Mouse (Mus musculus) kidney, postnatal 0 days (tissue): ENCODE results near the gene Ddx60. TPM values are rescaled to one million over a fixed set of nuclear protein-coding genes. Genes with fewer than 3 reads are reported as not detected.

Experiments
- ATAC-seq: fragments of 200-750 bp; cut with Nextera tagmentation; replicated peaks from 2 replicates; pipeline ENCODE4 v1.8.0; 2017; ENCODE audit warnings: low read depth, moderate number of reproducible peaks, moderate TSS enrichment, moderate library complexity; ENCODE audit not compliant: low FRiP score
- DNase-seq: peaks from one replicate; pipeline ENCODE4 v3.0.0-alpha.2; 2016; ENCODE audit warnings: low spot score
- H3K27ac ChIP-seq: fragments of 300-500 bp; sonication (generic); 2 replicates; pipeline ENCODE4 v1.5.1; 2014; ENCODE audit warnings: mild to moderate bottlenecking
- H3K27me3 ChIP-seq: fragments of 300-500 bp; sonication (generic); 2 replicates; pipeline ENCODE4 v1.6.1; 2014; ENCODE audit warnings: low read length, mixed read lengths; ENCODE audit not compliant: insufficient read depth
- H3K36me3 ChIP-seq: fragments of 300-500 bp; sonication (generic); 2 replicates; pipeline ENCODE4 v1.6.1; 2014; ENCODE audit warnings: low read length, mixed read lengths; ENCODE audit not compliant: insufficient read depth
- H3K4me1 ChIP-seq: fragments of 300-500 bp; sonication (generic); replicated peaks from 2 replicates; pipeline ENCODE4 v1.6.1; 2014; ENCODE audit warnings: antibody characterized with exemption, low read length, mixed read lengths; ENCODE audit not compliant: insufficient read depth
- H3K4me2 ChIP-seq: fragments of 300-500 bp; sonication (generic); 2 replicates; pipeline ENCODE4 v1.6.1; 2014; ENCODE audit warnings: mild to moderate bottlenecking, low read length, moderate library complexity, mixed read lengths
- H3K4me3 ChIP-seq: fragments of 300-500 bp; sonication (generic); replicated peaks from 2 replicates; pipeline ENCODE4 v1.5.1; 2014; ENCODE audit warnings: low read depth, low read length
- H3K9ac ChIP-seq: fragments of 300-500 bp; sonication (generic); 2 replicates; pipeline ENCODE4 v1.6.1; 2014; ENCODE audit warnings: low read depth, low read length
- H3K9me3 ChIP-seq: fragments of 300-500 bp; sonication (generic); replicated peaks from 2 replicates; pipeline ENCODE4 v1.6.1; 2016; ENCODE audit warnings: low read length, inconsistent platforms, mixed read lengths
- CTCF ChIP-seq: IDR thresholded peaks from 2 replicates; pipeline ENCODE4 v1.5.1; 2016; ENCODE audit warnings: antibody characterized with exemption, low read depth, mild to moderate bottlenecking, moderate library complexity
- WGBS: fragments of 180-500 bp; shearing (Covaris S2); extraction: QIAGEN DNeasy Blood & Tissue Kit; methylation state at CpG from one replicate; pipeline ENCODE4 v1.1.7; 2014; 5-methylcytosine and 5-hydroxymethylcytosine counted together
- polyA plus RNA-seq: library from polyadenylated mRNA; unstranded; fragments of >200 nt; fragmentation: Nextera tagmentation; extraction: Ambion mirVana; gene quantifications from 2 replicates; pipeline ENCODE4 v1.2.1, GENCODE M21; 2015

Gene Ddx60
- polyA plus RNA-seq, 1 experiment from 2014 or later: 4.0 TPM

DNA sequence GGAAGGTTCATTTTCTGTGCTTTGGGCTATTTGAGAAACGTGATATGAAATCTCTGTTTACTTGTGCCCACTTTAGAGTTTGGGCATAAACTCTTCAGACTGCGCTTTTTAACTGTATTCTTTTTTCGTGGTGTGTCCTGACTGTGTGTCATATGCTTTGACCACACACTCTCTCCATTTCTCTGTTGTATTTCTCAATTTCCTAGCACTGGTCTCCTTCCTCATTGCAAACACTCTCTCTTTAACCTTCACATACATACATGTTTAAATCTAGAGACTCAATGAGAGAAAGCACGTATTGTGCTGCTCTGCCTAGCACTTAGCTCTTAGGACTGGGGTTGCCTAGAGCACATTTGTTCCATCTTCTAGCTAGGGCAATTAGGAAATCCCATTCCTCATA is 86.3 kb downstream of the Ddx60 start:
- Histone ChIP-seq H3K9me3 (no peaks in the 10 kb centered on the region), H3K4me3 (no peak overlapping the region), H3K27me3 (no peaks in the 10 kb centered on the region), H3K36me3 (no peaks in the 10 kb centered on the region), H3K27ac (no peak overlapping the region), H3K4me2 (no peak overlapping the region), H3K4me1 (no peaks in the 10 kb centered on the region), H3K9ac (no peak overlapping the region)
- DNase-seq (no peak), ATAC-seq (no peak)
- WGBS: 89% methylated on average over 4 of the region's 4 CpGs
- TF ChIP-seq CTCF: no peak

GRCm38 (mm10) chr8:62014582-62014981 is 86.7 kb downstream of the Ddx60 start:
- 88% methylated on average over 4 of the region's 4 CpGs for WGBS
- Histone ChIP-seq H3K4me2 (no peak overlapping the region), H3K27me3 (no peaks in the 10 kb centered on the region), H3K27ac (no peak overlapping the region), H3K4me1 (no peaks in the 10 kb centered on the region), H3K36me3 (no peaks in the 10 kb centered on the region), H3K4me3 (no peak overlapping the region), H3K9me3 (no peaks in the 10 kb centered on the region), H3K9ac (no peak overlapping the region)
- DNase-seq (no peak), ATAC-seq (no peak)
- no peak for TF ChIP-seq CTCF

DNA sequence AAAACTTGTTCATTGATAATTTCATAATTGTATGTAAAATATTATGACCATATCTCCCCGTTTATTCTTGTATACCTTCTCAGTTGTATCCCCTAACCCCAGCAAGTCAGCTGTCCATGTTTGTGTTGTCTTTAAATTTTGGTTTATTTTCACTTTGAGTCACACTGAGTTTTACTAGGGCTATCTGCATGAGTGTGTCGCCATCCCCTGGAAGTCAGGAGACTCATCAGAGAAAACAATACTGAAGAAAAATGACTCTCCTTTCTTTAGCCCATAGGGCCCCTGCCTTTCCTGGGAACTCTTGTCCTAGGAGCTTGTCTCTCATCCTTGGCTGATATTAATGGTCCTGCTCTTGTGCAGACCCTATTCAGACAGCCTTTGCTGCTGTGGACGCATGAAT is 106.5 kb downstream of the Ddx60 start:
- H3K4me1 ChIP-seq: no peaks in the 10 kb centered on the region
- peak; percentile 57 for TF ChIP-seq CTCF
- H3K27ac ChIP-seq: no peak overlapping the region
- H3K9ac ChIP-seq: no peak overlapping the region
- H3K4me2 ChIP-seq: no peak overlapping the region
- H3K36me3 ChIP-seq: no peaks in the 10 kb centered on the region
- peak; percentile 50 for DNase-seq
- H3K27me3 ChIP-seq: no peaks in the 10 kb centered on the region
- no peak overlapping the region for H3K4me3 ChIP-seq
- WGBS: 64% methylated on average over 3 of the region's 3 CpGs
- ATAC-seq: no peak
- no peaks in the 10 kb centered on the region for H3K9me3 ChIP-seq

DNA sequence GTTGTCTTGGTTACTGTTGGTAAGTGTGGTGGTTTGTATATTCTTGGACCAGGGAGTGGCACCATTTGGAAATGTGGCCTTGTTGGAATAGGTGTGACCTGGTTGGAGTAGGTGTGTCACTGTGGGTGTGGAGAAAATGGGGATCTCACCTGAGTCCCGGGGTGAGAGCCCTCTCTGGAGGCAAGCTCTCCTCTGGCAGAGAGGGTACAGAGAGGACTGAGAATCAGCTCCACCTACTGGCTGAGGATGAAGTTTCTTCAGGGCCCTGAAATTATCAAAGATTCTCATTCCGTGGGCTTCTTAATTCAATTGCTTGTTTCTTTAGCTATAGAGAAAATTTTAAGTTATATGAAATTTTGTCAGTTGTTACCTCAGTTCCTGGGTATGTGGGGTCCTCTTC is 118.9 kb downstream of the Ddx60 start:
- Histone ChIP-seq H3K36me3 (no peaks in the 10 kb centered on the region), H3K4me3 (no peak overlapping the region), H3K4me2 (no peak overlapping the region), H3K9ac (no peak overlapping the region), H3K27me3 (no peaks in the 10 kb centered on the region), H3K4me1 (no peaks in the 10 kb centered on the region), H3K9me3 (no peaks in the 10 kb centered on the region), H3K27ac (no peak overlapping the region)
- WGBS: 31% methylated on average over 2 of the region's 2 CpGs
- DNase-seq (no peak), ATAC-seq (no peak)
- peak; percentile 51; the same call in 1 of the 2 replicates for TF ChIP-seq CTCF

- no peaks in the 10 kb centered on the region for H3K4me1 ChIP-seq
- H3K9me3 ChIP-seq: no peaks in the 10 kb centered on the region
- H3K27ac ChIP-seq: no peak overlapping the region
- H3K9ac ChIP-seq: no peak overlapping the region
- H3K4me2 ChIP-seq: no peak overlapping the region
- DNase-seq (peak; percentile 43), ATAC-seq (no peak)
- no peaks in the 10 kb centered on the region for H3K36me3 ChIP-seq
- H3K27me3 ChIP-seq: no peaks in the 10 kb centered on the region
- TF ChIP-seq CTCF: peak; percentile 64
- H3K4me3 ChIP-seq: no peak overlapping the region
Measured at GRCm38 (mm10) chr8:62060357-62060756, 132.5 kb downstream of the Ddx60 start.

GRCm38 (mm10) chr8:62068305-62068704 is 140.4 kb downstream of the Ddx60 start:
- H3K9ac ChIP-seq: no peak overlapping the region
- no peak overlapping the region for H3K27ac ChIP-seq
- no peaks in the 10 kb centered on the region for H3K9me3 ChIP-seq
- H3K4me3 ChIP-seq: no peak overlapping the region
- no peak for ATAC-seq
- no peak overlapping the region for H3K4me2 ChIP-seq
- no peaks in the 10 kb centered on the region for H3K27me3 ChIP-seq
- peak; percentile 63 for DNase-seq
- H3K4me1 ChIP-seq: no peaks in the 10 kb centered on the region
- no peak for TF ChIP-seq CTCF
- H3K36me3 ChIP-seq: no peaks in the 10 kb centered on the region

GRCm38 (mm10) chr8:62080195-62080802 is 152.4 kb downstream of the Ddx60 start:
- Histone ChIP-seq H3K4me2 (no peak overlapping the region), H3K9me3 (no peaks in the 10 kb centered on the region), H3K4me1 (no peaks in the 10 kb centered on the region), H3K27ac (no peak overlapping the region), H3K4me3 (no peak overlapping the region), H3K36me3 (no peaks in the 10 kb centered on the region), H3K9ac (no peak overlapping the region), H3K27me3 (no peaks in the 10 kb centered on the region)
- ATAC-seq: no peak
- DNase-seq: peak; percentile 80
- peak; percentile 82 for TF ChIP-seq CTCF
- 45% methylated on average over 3 of the region's 3 CpGs for WGBS
